8 mouse cellular contexts compared by ENCODE assay signal in the genomic region with DNA sequence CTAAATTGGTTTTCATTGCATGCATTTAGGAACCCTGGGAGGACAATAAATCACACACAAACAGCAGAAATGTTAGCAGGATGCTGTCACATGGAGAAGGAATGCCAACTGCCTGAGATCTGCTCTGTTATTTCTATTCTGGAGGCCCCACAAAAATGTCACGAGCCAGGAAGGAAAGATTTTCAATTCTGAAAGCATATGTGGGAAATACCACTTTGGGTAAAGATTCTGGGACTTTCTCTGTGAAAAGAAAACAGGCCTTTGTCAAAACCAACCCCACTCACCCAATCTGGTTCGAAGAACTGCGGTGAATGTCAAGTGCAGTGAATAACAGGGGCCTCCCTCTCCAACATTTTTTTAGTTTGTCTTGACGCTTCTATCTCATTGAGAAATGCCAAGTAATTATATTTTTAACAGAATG.
DNase-seq lines count a peak whose midpoint lies in the region; ATAC-seq and TF ChIP-seq lines count a peak whose summit lies in the region.

No protein-coding gene starts in this region.

- peak; percentile 33 for DNase-seq in cerebellum, adult 18-20 months
- peak; percentile 39 for DNase-seq in left cerebral cortex, adult 11 months (ENCODE audit: low spot score)
- no peak for DNase-seq in left cerebral cortex, postnatal 4 days
- peak; percentile 35 to 76 for DNase-seq in frontal cortex, postnatal 36 days (ENCODE audit: low spot score in 2 of 2)

- peak overlapping the region; percentile 8 for H3K4me2 ChIP-seq in myocyte (ENCODE audit: low read depth)
- H3K4me2 ChIP-seq in midbrain, embryonic 13.5 days (replicated peaks): no peak overlapping the region

- H3K4me1 ChIP-seq in midbrain, embryonic 13.5 days (replicated peaks): no peaks in the 10 kb centered on the region

- H3K27ac ChIP-seq in midbrain, embryonic 13.5 days: no peak overlapping the region

- intact Hi-C loops in left cerebral cortex, postnatal 4 days (cut with DNase I): no loop called here

- H3K4me3 ChIP-seq in myocyte: no peak overlapping the region
- no peak overlapping the region for H3K4me3 ChIP-seq in midbrain, embryonic 13.5 days (replicated peaks)

- H3K9me3 ChIP-seq in midbrain, embryonic 13.5 days: no peaks in the 10 kb centered on the region

- 56% methylated on average over 4 of the region's 4 CpGs for WGBS in midbrain, embryonic 13.5 days

- no peaks in the 10 kb centered on the region for H3K27me3 ChIP-seq in myocyte (ENCODE audit: control insufficient read depth, insufficient read depth, insufficient read length)
- H3K27me3 ChIP-seq in midbrain, embryonic 13.5 days: no peaks in the 10 kb centered on the region

- no peak overlapping the region for H3K9ac ChIP-seq in midbrain, embryonic 13.5 days (replicated peaks)

- H3K79me2 ChIP-seq in myocyte (ENCODE audit: control insufficient read depth, insufficient read depth): no peaks in the 10 kb centered on the region

- H3K36me3 ChIP-seq in myocyte (ENCODE audit: control insufficient read depth, insufficient read depth): no peaks in the 10 kb centered on the region
- H3K36me3 ChIP-seq in midbrain, embryonic 13.5 days: no peaks in the 10 kb centered on the region

- H3ac ChIP-seq in myocyte (ENCODE audit: control insufficient read depth, insufficient read length): no peak overlapping the region

- TF ChIP-seq POLR2A in myocyte (IDR thresholded peaks at IDR 0.05; ENCODE audit: insufficient read length, low read depth): no peak

- ATAC-seq in cerebellum, adult (ENCODE audit: insufficient number of reproducible peaks, low FRiP score, low TSS enrichment): no peak
- ATAC-seq in midbrain, embryonic 13.5 days: no peak
- no peak for ATAC-seq in megakaryocyte-erythroid progenitor cell, adult 5-6 weeks (replicated peaks; ENCODE audit: low FRiP score, low TSS enrichment, poor library complexity, severe bottlenecking)

TF ChIP-seq in myocyte, 11 proteins besides CTCF, POLR2A, EP300 and RAD21:
- TF ChIP-seq REST (IDR thresholded peaks at IDR 0.05; ENCODE audit: insufficient read depth, insufficient read length): no peak
- no peak for TF ChIP-seq TCF12 (IDR thresholded peaks at IDR 0.05; ENCODE audit: insufficient read depth, poor library complexity, severe bottlenecking)
- no peak for TF ChIP-seq USF1 (IDR thresholded peaks at IDR 0.05; ENCODE audit: low read depth)
- TF ChIP-seq E2F4 (IDR thresholded peaks at IDR 0.05; ENCODE audit: insufficient read depth): no peak
- TF ChIP-seq CEBPB (IDR thresholded peaks at IDR 0.05; ENCODE audit: insufficient read depth, poor library complexity, severe bottlenecking): no peak
- no peak for TF ChIP-seq POLR2AphosphoS2 (IDR thresholded peaks at IDR 0.05; ENCODE audit: insufficient read length, low read depth)
- TF ChIP-seq TCF3 (IDR thresholded peaks at IDR 0.05; ENCODE audit: insufficient read length, low read depth): no peak
- no peak for TF ChIP-seq MYOD1 (IDR thresholded peaks at IDR 0.05; ENCODE audit: control insufficient read depth in 1 of 3, insufficient read length in 2 of 3, low read depth in 2 of 3)
- TF ChIP-seq MYOG (IDR thresholded peaks at IDR 0.05; ENCODE audit: control insufficient read depth in 1 of 3, insufficient read depth in 1 of 3, insufficient read length in 2 of 3, low read depth in 2 of 3): no peak
- no peak for TF ChIP-seq SRF (IDR thresholded peaks at IDR 0.05; ENCODE audit: control insufficient read depth, insufficient read length, low read depth)
- no peak for TF ChIP-seq MAX (IDR thresholded peaks at IDR 0.05; ENCODE audit: low read depth)
